Mouse (Mus musculus) liver, embryonic 13.5 days (tissue): ENCODE measurements around the gene Gal3st3. TPM values are rescaled to one million over a fixed set of nuclear protein-coding genes. Genes with fewer than 3 reads are reported as not detected.
A peak's percentile ranks its signal among the peaks of the same experiment; 100 is the strongest.

Experiments used
- ATAC-seq: fragments of 200-750 bp; cut with Nextera tagmentation; 2 replicates; pipeline ENCODE4 v1.8.0; 2017; ENCODE audit warnings: low read depth, mild to moderate bottlenecking, moderate number of reproducible peaks, moderate library complexity
- DNase-seq: peaks from one replicate; pipeline ENCODE4 v3.0.0; 2022
- H3K27ac ChIP-seq: fragments of 300-500 bp; sonication (generic); 2 replicates; pipeline ENCODE4 v1.5.1; 2015; ENCODE audit warnings: moderate library complexity, mild to moderate bottlenecking, inconsistent platforms
- H3K27me3 ChIP-seq: fragments of 300-500 bp; sonication (generic); 2 replicates; pipeline ENCODE4 v1.6.1; 2015; ENCODE audit warnings: mild to moderate bottlenecking, inconsistent platforms
- H3K36me3 ChIP-seq: fragments of 300-500 bp; sonication (generic); 2 replicates; pipeline ENCODE4 v1.6.1; 2015; ENCODE audit warnings: mild to moderate bottlenecking, inconsistent platforms
- H3K4me1 ChIP-seq: fragments of 300-500 bp; sonication (generic); replicated peaks from 2 replicates; pipeline ENCODE4 v1.6.1; 2015; ENCODE audit warnings: inconsistent platforms
- H3K4me2 ChIP-seq: fragments of 300-500 bp; sonication (generic); 2 replicates; pipeline ENCODE4 v1.6.1; 2015; ENCODE audit warnings: inconsistent platforms, mild to moderate bottlenecking, moderate library complexity
- H3K4me3 ChIP-seq: fragments of 300-500 bp; sonication (generic); replicated peaks from 2 replicates; pipeline ENCODE4 v1.5.1; 2015; ENCODE audit warnings: mild to moderate bottlenecking, inconsistent platforms
- H3K9ac ChIP-seq: fragments of 300-500 bp; sonication (generic); 2 replicates; pipeline ENCODE4 v1.6.1; 2015; ENCODE audit warnings: mild to moderate bottlenecking, inconsistent platforms
- H3K9me3 ChIP-seq: fragments of 300-500 bp; sonication (generic); replicated peaks from 2 replicates; pipeline ENCODE4 v1.6.1; 2016; ENCODE audit warnings: inconsistent platforms
- WGBS: fragments of 180-500 bp; shearing (Covaris S2); methylation state at CpG from one replicate; pipeline ENCODE4 v1.1.7; 2015; ENCODE audit not compliant: insufficient replicate concordance; 5-methylcytosine and 5-hydroxymethylcytosine counted together
- polyA plus RNA-seq: library from polyadenylated mRNA; unstranded; fragments of >200 nt; fragmentation: Nextera tagmentation; extraction: Ambion mirVana; gene quantifications from 2 replicates; pipeline ENCODE4 v1.2.1, GENCODE M21; 2015

Gene Gal3st3
- polyA plus RNA-seq, 1 experiment from 2014 or later, result 0.15 TPM

DNA sequence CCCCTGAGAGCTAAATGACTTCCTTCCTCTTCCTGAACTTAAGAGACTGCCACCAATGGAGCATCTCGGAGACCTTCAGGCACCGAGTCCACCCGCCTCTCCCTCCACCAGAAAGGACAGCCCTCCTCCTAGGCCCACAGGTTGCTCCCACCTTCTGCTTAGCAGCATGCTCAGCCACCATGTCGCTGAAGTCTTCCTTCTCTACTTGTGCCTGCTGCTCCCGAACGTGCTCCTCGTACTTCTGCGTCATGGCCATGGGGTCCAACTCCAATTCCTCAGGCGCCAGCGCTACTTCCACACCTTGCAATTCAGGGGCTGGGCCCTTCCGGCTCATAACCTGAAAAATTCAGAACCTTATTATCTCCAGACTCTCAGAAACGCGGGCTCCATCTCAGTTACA is 23.5 kb upstream of the Gal3st3 start:
- WGBS, result 72% methylated on average over 13 of the region's 13 CpGs

GRCm38 (mm10) chr19:5275736-5276135 is 22.4 kb upstream of the Gal3st3 start:
- ATAC-seq, result no peak
- peaks cover 61% of the 10 kb centered on the region for H3K36me3 ChIP-seq

More for the DNA sequence above, 23.5 kb upstream of the Gal3st3 start:
- no peak overlapping the region for H3K4me3 ChIP-seq
- no peaks in the 10 kb centered on the region for H3K27me3 ChIP-seq
- H3K4me2 ChIP-seq, result no peak overlapping the region
- H3K27ac ChIP-seq, result peak overlapping the region; percentile 82
- ATAC-seq, result no peak
- no peak overlapping the region for H3K9ac ChIP-seq
- H3K36me3 ChIP-seq, result peaks cover 54% of the 10 kb centered on the region
- DNase-seq, result no peak
- peaks cover 56% of the 10 kb centered on the region for H3K4me1 ChIP-seq
- no peaks in the 10 kb centered on the region for H3K9me3 ChIP-seq

GRCm38 (mm10) chr19:5276531-5276930 is 21.6 kb upstream of the Gal3st3 start:
- peaks cover 40% of the 10 kb centered on the region for H3K4me1 ChIP-seq
- no peaks in the 10 kb centered on the region for H3K27me3 ChIP-seq
- no peak overlapping the region for H3K4me3 ChIP-seq
- no peak overlapping the region for H3K4me2 ChIP-seq
- DNase-seq (no peak), ATAC-seq (no peak)
- WGBS, result 90% methylated on average over 2 of the region's 2 CpGs
- no peaks in the 10 kb centered on the region for H3K9me3 ChIP-seq
- H3K36me3 ChIP-seq, result peaks cover 69% of the 10 kb centered on the region
- H3K27ac ChIP-seq, result no peak overlapping the region
- H3K9ac ChIP-seq, result no peak overlapping the region

More at GRCm38 (mm10) chr19:5275736-5276135, 22.4 kb upstream of the Gal3st3 start:
- Histone ChIP-seq H3K9ac (no peak overlapping the region), H3K27me3 (no peaks in the 10 kb centered on the region), H3K4me3 (no peak overlapping the region), H3K4me2 (no peak overlapping the region), H3K27ac (no peak overlapping the region), H3K9me3 (no peaks in the 10 kb centered on the region), H3K4me1 (peaks cover 46% of the 10 kb centered on the region)
- no peak for DNase-seq
- WGBS, result 82% methylated on average over 5 of the region's 5 CpGs

GRCm38 (mm10) chr19:5277140-5277539 is 21.0 kb upstream of the Gal3st3 start:
- Histone ChIP-seq H3K27ac (no peak overlapping the region), H3K36me3 (peaks cover 75% of the 10 kb centered on the region), H3K4me3 (no peak overlapping the region), H3K27me3 (no peaks in the 10 kb centered on the region), H3K9me3 (no peaks in the 10 kb centered on the region), H3K4me2 (no peak overlapping the region), H3K9ac (no peak overlapping the region), H3K4me1 (peaks cover 34% of the 10 kb centered on the region)
- ATAC-seq (no peak), DNase-seq (no peak)
- 84% methylated on average over 3 of the region's 3 CpGs for WGBS

DNA sequence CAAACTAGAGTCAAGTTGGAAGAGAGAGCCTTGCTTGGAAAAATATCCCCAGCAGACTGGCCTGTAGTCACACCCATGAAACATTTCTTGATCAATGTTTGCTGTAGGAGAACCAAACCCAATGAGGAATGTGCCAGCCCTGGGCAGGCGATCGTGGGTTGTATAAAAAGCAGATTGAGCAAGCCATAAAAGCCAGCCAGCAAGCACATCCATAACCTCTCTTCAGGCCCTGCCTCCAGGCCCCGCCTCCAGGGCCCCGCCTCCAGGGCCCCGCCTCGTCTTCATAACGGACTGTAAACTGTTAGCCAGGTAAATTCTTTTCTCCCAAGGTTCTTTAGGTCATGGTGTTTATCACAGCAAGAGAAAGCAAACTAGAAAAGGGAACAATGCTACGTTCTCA is 19.8 kb upstream of the Gal3st3 start:
- Histone ChIP-seq H3K4me2 (no peak overlapping the region), H3K27ac (no peak overlapping the region), H3K4me1 (peaks cover 25% of the 10 kb centered on the region), H3K27me3 (no peaks in the 10 kb centered on the region), H3K36me3 (peaks cover 87% of the 10 kb centered on the region), H3K9me3 (no peaks in the 10 kb centered on the region), H3K9ac (no peak overlapping the region), H3K4me3 (no peak overlapping the region)
- ATAC-seq (no peak), DNase-seq (no peak)
- WGBS, result 69% methylated on average over 8 of the region's 8 CpGs

DNA sequence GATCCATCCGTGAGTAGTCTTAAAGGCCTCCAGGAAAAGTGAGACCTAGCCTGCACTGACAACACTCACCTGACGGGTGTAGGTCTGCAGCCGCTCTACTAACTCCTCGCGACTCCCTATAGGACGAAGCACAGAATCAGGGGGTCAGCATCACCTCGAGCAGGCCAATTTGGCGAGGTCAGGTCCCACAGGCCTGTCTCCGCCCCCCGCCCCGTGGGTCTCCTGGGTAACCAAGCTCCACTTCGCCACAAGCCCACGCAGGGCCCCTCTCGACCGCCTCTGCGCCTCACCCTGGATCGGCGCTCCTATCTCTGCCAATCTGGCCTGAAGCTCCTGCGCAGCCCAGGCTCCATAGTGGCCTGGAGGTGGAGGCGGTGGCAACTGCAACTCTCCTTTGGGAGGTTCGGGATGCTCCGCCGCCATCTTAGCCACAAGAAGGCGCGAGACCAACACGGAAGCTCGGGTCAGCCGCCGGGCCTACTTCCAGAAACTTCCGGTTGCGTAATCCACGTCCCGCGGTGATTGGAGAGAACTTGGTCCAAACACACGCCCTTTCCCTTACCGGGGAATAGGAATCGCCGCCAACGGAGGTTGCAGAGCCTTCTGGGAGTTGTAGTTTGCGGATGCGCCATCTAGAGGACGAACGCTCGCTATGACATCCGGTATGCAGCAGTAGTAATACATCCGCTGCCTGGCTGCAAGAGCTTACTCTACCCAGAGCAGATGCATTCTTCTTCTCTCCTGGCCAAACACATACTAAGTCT is 3.0 kb upstream of the Gal3st3 start, which contains the start of gene Sf3b2:
Gene Sf3b2, minus strand, starts transcription at position 484 of the 764 bp plus-strand sequence.
- DNase-seq (peak; percentile 97), ATAC-seq (peak; percentile 94)
- Histone ChIP-seq H3K4me1 (peaks cover 39% of the 10 kb centered on the region), H3K9me3 (no peaks in the 10 kb centered on the region), H3K36me3 (peaks cover 40% of the 10 kb centered on the region), H3K27me3 (peaks cover 24% of the 10 kb centered on the region), H3K4me3 (peak within 1 kb of the TSS; percentile 85), H3K9ac (peak within 1 kb of the TSS; percentile 86), H3K27ac (peak within 1 kb of the TSS; percentile 79), H3K4me2 (peak within 1 kb of the TSS; percentile 89)
- WGBS, result under 1% methylated on average over 46 of the region's 46 CpGs

GRCm38 (mm10) chr19:5295736-5296075 is 2.4 kb upstream of the Gal3st3 start:
- Histone ChIP-seq H3K4me2 (peak overlapping the region; percentile 75), H3K27ac (peak overlapping the region; percentile 78), H3K4me3 (peak overlapping the region; percentile 85), H3K27me3 (peaks cover 24% of the 10 kb centered on the region), H3K36me3 (peaks cover 34% of the 10 kb centered on the region), H3K4me1 (peaks cover 39% of the 10 kb centered on the region), H3K9me3 (no peaks in the 10 kb centered on the region), H3K9ac (peak overlapping the region; percentile 75)
- ATAC-seq (peak; percentile 59), DNase-seq (no peak)
- WGBS, result 3% methylated on average over 13 of the region's 13 CpGs

DNA sequence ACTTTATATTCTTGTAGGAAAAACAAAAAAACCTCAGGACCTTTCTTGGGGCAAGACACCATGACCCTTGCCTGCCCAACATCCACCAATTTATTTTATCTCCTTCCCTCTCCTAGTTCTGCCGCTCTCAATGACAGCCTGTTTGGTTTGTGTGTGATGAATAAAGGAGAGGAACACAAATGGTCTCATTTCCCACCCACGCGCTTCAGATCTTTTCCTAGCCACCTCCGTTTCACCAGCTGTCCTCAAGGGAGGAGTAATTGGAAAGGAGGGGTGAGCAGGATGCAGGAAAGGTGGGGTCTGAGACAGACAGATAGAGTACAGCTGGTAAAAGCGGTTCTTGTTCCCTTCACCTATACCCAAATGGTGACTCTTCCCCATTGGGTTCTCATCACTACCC is 1.5 kb upstream of the Gal3st3 start:
- H3K4me1 ChIP-seq, result peaks cover 39% of the 10 kb centered on the region
- H3K36me3 ChIP-seq, result peaks cover 25% of the 10 kb centered on the region
- 0 out of 2 replicates have a peak overlapping the region, but pooled peaks have one; percentile 75 for H3K9ac ChIP-seq
- peaks cover 24% of the 10 kb centered on the region for H3K27me3 ChIP-seq
- WGBS, result 66% methylated on average over 5 of the region's 5 CpGs
- H3K4me3 ChIP-seq, result no peak overlapping the region
- H3K4me2 ChIP-seq, result peak overlapping the region; percentile 75
- DNase-seq (no peak), ATAC-seq (no peak)
- no peak overlapping the region for H3K27ac ChIP-seq
- no peaks in the 10 kb centered on the region for H3K9me3 ChIP-seq

- no peak overlapping the region for H3K4me3 ChIP-seq
- DNase-seq (no peak), ATAC-seq (no peak)
- no peak overlapping the region for H3K9ac ChIP-seq
- peaks cover 24% of the 10 kb centered on the region for H3K27me3 ChIP-seq
- H3K4me1 ChIP-seq, result peaks cover 21% of the 10 kb centered on the region
- no peak overlapping the region for H3K27ac ChIP-seq
- H3K36me3 ChIP-seq, result no peaks in the 10 kb centered on the region
- no peak overlapping the region for H3K4me2 ChIP-seq
- no peaks in the 10 kb centered on the region for H3K9me3 ChIP-seq
- WGBS, result 59% methylated on average over 6 of the region's 6 CpGs
Measured at GRCm38 (mm10) chr19:5300588-5300987, 2.5 kb downstream of the Gal3st3 start.

- no peak overlapping the region for H3K9ac ChIP-seq
- H3K4me1 ChIP-seq, result peaks cover 12% of the 10 kb centered on the region
- peaks cover 36% of the 10 kb centered on the region for H3K27me3 ChIP-seq
- H3K27ac ChIP-seq, result no peak overlapping the region
- 13% methylated on average over 4 of the region's 4 CpGs for WGBS
- H3K4me2 ChIP-seq, result no peak overlapping the region
- ATAC-seq (no peak), DNase-seq (peak; percentile 20)
- no peaks in the 10 kb centered on the region for H3K9me3 ChIP-seq
- H3K36me3 ChIP-seq, result no peaks in the 10 kb centered on the region
- no peak overlapping the region for H3K4me3 ChIP-seq
Measured at GRCm38 (mm10) chr19:5302455-5302854, 4.3 kb downstream of the Gal3st3 start.

DNA sequence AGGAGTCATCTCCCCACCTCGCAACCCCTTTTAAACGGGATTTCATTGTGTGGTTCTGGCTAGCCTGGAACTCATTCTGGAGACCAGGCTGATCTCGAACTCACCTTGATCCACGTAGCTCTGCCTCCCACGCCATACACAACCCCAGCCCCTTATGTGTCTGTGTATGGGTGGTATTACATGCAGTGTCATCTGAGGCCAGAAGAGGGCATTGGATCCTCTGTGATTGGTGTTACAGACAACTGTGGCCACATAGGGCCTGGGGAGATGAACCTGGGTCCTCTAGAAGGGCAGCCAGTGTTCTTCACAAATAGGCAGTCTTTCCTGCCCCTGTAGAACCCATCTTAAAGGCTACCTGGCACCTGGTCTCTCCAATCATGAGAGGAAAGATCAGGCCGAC is 8.1 kb downstream of the Gal3st3 start:
- peaks cover 9% of the 10 kb centered on the region for H3K4me1 ChIP-seq
- peaks cover 26% of the 10 kb centered on the region for H3K27me3 ChIP-seq
- H3K4me3 ChIP-seq, result no peak overlapping the region
- ATAC-seq, result no peak
- no peak overlapping the region for H3K9ac ChIP-seq
- no peaks in the 10 kb centered on the region for H3K9me3 ChIP-seq
- no peaks in the 10 kb centered on the region for H3K36me3 ChIP-seq
- no peak for DNase-seq
- no peak overlapping the region for H3K27ac ChIP-seq
- no peak overlapping the region for H3K4me2 ChIP-seq
- 60% methylated on average over 6 of the region's 6 CpGs for WGBS
